Mouse (Mus musculus) urinary bladder, postnatal 4 days (tissue): ENCODE measurements around the gene Hcn2.
"Not testable (repeated sequence)": the region's sequence is repeated elsewhere in the genome, so short reads cannot be mapped to it uniquely, and the experiment has no call there.

Source experiments
- DNase-seq, 2 experiments: peaks; one replicate each; pipeline ENCODE4 v3.0.0; 2021 to 2022; ENCODE audit warnings: low spot score in 2 of 2

Hcn2 gene

DNA sequence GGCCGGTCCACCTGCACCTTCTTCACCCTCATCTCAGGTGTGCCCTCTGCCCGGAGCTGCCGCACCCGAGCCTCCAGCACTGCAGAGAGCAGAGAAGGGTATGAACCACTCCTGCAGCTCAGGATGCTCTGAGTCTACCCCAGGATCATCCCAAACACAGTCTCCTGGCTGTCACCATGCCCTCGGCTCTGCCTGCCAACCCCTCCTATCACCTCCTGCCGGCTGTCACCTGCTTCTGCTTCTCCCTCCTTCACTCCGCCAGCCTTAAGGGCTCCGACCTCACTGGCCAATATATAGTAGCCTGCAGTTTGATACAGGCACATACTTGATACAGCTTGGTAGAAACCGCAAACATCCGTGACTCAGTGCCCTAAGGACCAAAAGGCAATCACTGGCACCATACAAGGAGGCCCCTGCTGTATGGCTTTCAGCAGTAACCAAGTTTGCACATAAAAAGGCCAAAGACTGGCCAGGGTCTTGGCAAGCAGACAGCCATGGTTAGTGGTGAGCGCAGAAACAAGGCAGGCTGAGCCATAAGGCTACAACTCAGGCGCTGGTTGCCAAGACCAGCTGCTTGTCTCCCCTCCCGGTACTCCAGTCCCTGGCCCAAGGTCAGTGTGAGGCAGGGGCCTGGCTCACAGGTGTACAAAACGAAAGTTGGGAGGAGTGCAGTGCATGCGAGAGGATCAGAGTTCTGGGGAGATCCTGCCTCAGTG, 27.4 kb downstream of the Hcn2 start:
- DNase-seq: no peak

GRCm38 (mm10) chr10:79745411-79745810, 29.0 kb downstream of the Hcn2 start:
- DNase-seq: no peak

DNA sequence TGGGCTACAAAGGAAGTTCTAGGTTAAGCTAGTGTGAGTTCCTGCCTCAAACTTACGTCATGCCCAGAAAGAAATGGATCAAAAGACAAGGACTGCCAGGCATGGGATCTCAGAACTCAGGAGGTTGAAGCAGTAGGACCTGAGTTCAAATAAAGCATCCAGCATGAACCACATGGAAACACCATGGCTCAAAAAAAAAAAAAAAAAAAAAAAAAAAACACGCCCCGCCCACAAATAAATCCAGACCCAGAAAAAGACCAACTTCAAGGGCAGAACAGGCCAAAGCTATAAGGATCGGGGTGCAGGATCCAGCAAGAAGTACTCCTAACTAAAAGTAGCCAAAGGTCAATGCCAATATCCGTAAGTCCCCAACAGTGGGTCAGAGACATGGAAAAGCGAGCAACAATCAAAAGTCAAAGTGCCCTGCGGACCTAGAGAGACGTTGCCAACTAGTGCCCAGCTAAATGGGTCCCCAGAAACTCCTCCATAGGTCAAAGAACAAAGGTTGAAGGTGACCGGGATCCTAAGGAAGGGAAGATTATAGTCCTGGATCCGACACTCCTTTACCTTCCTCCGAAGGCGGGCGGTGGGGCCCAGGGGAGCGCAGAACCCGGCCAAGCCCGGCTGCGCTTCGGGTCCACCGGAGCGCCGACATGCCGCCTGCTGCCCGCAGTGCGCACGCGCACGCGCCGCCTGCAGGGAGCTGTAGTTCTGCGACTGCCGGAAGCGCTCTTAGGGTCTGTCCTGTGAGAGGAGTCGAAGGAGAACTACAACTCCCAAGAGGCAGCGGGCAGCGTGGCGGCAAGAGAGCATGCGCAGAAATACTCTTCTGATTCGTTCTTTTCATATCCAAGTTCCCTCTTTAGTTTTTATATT, 29.7 kb downstream of the Hcn2 start, which contains the start of gene Polrmt:
TSS of gene Polrmt (minus strand) at position 684 of the 876 bp plus-strand sequence.
- peak; percentile 94 for DNase-seq

DNA sequence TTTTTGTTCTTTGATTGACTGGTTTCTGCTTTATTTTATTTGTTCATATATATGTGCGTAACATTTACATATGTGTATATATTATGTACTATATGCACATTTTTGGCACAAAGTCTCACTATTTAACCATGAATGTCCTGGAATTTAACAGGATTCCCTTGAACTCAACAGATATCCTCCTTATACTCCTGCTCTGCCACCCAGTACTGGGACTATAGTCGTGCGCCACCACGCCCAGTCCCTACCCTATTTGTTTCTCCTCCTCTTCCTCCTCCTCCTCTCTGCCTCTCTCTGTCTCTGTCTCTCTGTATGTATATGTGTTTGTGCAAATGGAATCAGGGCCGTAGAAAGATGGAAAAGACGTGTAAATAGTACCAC, 30.3 kb downstream of the Hcn2 start:
- DNase-seq: no peak

DNA sequence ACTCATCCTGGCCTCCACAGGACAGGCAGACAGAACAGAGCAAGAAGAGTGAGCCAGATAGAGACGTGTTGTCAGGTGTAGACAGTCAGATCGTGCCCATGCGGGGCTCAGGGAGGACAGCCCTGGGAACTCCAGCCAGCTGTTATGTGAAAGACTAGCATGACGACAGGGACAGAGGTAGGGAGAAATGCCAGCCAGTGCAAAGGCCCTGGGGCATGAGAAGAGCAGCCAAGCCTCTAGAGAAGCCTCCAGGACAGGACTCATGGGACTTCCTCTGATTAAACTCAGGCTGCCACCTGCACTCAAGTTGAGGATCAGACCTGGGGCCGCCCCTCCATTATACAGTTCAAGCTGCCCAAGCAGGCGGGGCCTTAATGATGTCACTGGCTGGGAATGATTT, 32.1 kb downstream of the Hcn2 start:
- DNase-seq: no peak

DNA sequence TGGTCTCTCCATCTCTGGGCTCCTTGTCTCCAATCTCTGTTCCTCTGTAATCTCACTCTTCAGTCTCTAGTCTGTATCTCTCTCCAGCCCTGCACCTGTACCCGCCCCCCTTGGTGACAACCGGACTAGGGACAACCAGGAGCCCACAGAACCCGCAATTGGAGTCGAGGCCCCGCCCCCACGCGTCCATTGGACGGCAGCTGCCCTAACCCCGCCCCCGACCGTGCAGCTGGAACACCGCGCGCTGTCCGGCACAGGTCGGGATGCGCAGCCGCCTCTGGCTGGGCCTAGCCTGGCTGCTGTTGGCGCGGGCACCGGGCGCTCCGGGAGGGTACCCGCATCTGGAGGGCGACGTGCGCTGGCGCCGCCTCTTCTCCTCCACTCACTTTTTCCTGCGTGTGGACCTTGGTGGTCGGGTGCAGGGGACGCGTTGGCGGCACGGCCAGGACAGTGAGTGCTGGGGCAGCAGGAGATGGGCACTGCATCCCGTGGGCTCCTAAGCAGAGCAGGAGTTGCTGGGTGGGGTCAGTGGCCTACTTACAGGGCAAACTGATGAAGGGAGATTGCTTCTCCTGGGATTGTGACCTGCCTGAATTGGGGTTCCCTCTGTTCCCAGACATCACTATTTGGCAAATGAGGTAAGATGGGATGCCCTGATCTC, 38.6 kb downstream of the Hcn2 start, which contains the start of gene Fgf22:
TSS of gene Fgf22 (plus strand) at position 221 of the 661 bp plus-strand sequence.
- DNase-seq: peak in 1 of 2 experiments; percentile 61

GRCm38 (mm10) chr10:79755854-79756253, 39.4 kb downstream of the Hcn2 start:
- no peak for DNase-seq

DNA sequence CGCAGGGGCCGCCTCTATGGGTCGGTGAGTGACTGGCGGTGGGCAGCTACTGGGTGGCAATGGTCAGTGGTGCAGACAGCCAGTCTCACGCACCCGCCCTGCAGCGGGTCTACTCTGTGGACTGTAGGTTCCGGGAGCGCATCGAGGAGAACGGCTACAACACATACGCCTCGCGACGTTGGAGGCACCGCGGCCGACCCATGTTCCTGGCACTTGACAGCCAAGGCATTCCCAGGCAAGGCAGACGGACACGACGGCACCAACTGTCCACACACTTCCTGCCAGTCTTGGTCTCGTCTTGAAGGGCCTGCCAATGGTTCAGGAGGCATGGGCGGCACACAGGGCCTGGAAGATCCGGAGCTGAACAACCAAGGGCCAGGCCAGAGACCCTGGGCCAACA, 40.2 kb downstream of the Hcn2 start:
- no peak for DNase-seq

DNA sequence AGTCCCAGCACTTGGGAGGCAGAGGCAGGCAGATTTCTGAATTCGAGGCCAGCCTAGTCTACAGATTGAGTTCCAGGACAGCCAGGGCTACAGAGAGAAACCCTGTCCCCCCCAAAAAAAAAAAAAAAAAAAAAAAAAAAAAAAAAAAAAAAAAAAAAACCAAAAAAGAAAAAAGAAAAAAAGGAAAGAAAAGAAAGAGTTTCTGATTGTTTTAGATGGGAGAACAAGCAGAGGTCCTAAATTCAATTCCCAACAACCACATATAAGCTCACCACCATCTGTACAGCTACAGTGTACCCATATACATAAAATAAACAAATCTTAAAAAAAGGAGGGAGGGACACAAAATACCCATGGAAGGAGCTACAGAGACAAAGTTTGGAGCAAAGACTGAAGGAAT, 43.2 kb downstream of the Hcn2 start:
- DNase-seq: not testable (repeated sequence)

- DNase-seq: no peak
These were observed 44.2 kb downstream of the Hcn2 start for GRCm38 (mm10) chr10:79760603-79761143.

GRCm38 (mm10) chr10:79762875-79763274, 46.4 kb downstream of the Hcn2 start:
- no peak for DNase-seq

DNA sequence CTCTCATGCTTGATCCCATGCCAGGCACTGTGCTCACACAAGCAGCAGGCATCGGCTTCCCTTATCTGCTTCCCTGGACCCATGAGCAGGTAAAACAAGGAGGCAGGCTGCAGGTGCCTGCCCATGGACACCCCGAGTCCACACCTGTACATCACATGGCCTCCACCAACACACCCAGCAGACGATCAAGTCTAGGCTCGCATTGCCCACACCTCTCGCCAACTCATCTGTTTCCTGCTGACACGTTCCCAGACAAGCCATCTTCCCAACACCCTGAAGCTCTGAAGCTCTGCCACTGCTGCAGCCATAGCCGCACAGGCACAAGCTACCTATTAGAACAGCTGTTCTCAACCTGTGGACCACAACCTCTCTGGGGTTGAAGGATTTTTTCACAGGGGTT, 47.8 kb downstream of the Hcn2 start:
- no peak for DNase-seq

- DNase-seq: no peak
These were observed 48.9 kb downstream of the Hcn2 start for GRCm38 (mm10) chr10:79765228-79765745.

DNA sequence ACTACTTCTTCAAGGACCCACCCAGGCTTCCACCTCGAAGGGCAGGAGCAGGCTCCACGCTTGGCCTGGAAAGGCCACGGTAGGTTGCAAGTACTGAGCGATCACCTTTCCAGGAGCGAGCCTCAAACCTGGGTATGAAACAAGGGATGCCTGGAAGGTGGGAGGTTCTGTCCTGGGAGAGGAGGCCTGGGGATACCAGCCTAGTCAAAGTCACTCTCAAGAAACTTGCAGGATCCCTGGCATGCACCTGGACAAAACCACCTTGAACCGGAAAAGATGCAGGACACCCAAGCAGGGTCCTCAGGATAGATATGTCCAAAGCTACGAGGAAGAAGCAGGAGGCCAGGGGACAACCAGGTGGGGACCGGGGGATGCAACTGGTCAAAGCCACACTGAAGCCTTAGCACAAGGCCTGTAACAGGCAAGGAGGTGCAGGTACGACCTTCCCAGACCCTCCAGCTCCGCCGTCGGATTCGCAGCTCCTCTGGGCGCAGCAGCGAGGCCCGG, 49.6 kb downstream of the Hcn2 start:
- DNase-seq: no peak

- peak; percentile 99 to 100 for DNase-seq
These were observed 50.3 kb downstream of the Hcn2 start, which contains the start of gene Rnf126 for GRCm38 (mm10) chr10:79766508-79767325. Gene Rnf126, minus strand, starts transcription at chr10:79766952.

- peak; percentile 91 to 95 for DNase-seq
These were observed 51.2 kb downstream of the Hcn2 start for GRCm38 (mm10) chr10:79767372-79768244.

GRCm38 (mm10) chr10:79768400-79768799, 52.0 kb downstream of the Hcn2 start:
- peak; percentile 55 to 75 for DNase-seq

- DNase-seq: no peak
These were observed 52.9 kb downstream of the Hcn2 start for GRCm38 (mm10) chr10:79769329-79769728.

GRCm38 (mm10) chr10:79772320-79772719, 55.9 kb downstream of the Hcn2 start:
- no peak for DNase-seq

- peak in 1 of 2 experiments; percentile 15 for DNase-seq
These were observed 56.8 kb downstream of the Hcn2 start for GRCm38 (mm10) chr10:79773208-79773607.
